Mouse (Mus musculus) adrenal gland, adult 2 months (tissue): Measurements from ENCODE around the gene Tbce. TPM values are rescaled to one million over a fixed set of nuclear protein-coding genes. Genes with fewer than 3 reads are reported as not detected.
"Not testable (repeated sequence)": the region's sequence is repeated elsewhere in the genome, so short reads cannot be mapped to it uniquely, and the experiment has no call there.

ENCODE experiments used
- DNase-seq: peaks from one replicate; pipeline ENCODE4 v3.0.0; 2021
- long read RNA-seq: library from polyadenylated mRNA; stranded (forward); transcript quantifications from one replicate; pipeline ENCODE4 v2.0.0, GENCODE M21; 2021
- polyA plus RNA-seq: library from polyadenylated mRNA; depleted of rRNA; stranded (reverse); fragments of >200 nt; gene quantifications from 2 replicates; pipeline ENCODE4 v1.2.3, GENCODE M21; 2012; rRNA removed
- total RNA-seq, 2 experiments: library from RNA; stranded (reverse); gene quantifications; 2 replicates each; pipeline ENCODE4 v1.2.3; 2021

The Tbce gene
- total RNA-seq (10 to 100 TPM; 35.2 to 45.3 TPM), polyA plus RNA-seq (5.4 and 8.4 TPM in 2 replicates)
- long read RNA-seq, partial matches to known transcripts = 0 of 11 reads
- long read RNA-seq, other reads (novel, unspliced or antisense) = 2 of 11 reads

DNA sequence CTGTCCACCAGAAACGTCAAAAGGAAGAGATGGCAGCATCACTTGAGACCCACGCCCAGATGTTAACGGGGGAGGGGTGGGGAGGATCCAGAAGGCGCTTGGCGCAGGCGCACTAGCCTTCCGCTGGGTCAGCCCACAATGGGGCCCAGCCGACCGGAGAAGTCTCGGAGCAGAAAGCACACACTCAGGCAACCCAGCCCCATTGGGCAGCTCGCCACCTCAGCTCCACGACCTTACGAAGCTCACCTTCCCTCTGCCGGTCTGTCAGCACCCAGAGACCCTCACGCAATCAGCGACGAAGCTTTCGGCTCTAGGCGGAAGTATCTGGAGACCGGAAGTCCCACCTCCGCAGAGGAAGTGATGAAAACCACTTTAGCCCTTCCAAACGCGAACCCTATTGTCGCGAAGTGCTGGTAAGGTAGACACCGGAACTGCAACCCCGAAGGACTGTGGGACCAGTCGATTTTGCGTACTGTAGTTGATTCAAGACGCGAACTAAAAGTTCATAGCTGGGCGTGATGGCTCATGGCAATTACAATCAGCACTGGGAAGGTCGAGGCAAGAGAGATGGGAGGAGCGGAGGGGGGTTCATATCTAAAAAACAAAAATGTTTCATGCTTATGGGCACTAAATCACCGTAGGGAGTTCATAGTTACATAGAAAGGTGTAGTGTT, at the start of gene Tbce:
Gene Tbce, minus strand, starts transcription at position 347 of the 674 bp plus-strand sequence.
- peak; percentile 93 for DNase-seq

DNA sequence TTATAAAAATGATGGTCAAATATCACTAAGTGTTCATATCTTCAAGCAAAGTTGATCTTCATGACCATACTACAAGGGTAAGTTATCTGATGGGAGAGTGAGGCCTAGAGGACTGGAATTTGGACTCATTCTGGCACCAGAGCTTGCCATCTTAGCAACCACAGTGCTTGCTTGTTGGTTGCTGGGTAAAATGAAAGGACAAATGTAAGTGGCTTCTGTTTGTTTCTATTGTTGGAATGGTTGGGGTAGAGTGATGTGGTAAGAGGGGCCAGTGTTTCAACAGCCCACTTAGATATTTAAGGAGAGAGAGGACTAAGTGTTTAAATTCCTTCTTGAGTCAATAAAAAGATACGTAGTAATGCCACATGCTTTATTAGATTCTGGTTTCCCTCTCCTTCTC, 49.2 kb upstream of the Tbce start:
- no peak for DNase-seq

DNA sequence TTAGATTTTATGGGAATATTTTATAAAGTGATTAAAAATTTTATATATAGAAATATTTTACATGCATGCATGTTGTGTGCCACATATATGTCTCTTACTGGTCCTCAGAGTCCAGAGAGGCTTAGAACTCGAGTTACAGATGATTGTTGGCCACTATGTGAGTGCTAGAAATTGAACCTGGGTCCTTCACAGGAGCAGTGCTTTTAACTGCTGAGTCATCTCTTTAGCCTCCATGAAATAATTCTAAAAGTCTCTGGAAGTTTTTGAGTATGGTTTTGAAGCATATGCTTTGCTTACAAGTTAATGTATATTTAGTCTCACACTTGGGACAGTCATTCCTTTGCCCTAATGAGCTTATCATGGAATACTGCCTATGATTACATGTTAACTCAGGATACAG, 35.9 kb upstream of the Tbce start:
- no peak for DNase-seq

DNA sequence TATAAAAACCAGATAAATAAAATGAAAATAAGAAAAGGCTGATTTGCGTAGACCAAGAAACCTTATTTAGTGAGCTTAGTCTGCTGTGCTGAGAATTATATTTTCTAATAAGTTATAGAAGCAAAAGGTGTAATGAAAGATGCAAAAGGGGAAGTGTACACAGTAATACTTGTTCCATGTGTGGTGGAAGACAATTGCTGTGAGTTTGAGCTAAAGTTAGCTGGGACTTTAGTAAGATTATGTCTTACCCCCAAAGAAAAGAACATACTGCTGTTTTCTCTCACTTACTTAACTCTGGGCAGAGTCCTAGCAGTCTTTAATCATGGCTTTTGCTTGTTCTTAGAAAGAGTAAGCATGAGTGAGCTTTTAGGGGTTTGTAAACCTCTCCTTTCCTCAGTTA, 34.9 kb upstream of the Tbce start:
- no peak for DNase-seq

DNA sequence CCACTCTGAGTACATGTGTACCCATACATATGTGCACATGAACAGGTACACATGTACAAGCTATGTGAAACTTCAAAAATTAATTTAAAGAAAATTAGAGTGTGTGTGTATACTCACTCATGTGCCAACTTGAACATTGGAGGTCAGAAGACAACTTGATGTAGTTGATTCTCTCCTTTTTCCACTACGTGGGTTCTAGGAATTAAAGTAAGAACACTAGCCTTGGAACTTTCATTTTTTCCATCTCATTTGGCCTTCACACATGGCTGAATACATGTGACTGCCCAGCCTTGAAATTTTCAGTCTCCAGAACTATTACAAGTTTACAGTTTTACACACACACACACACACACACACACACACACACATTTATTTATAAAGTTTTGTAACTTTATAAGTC, 29.9 kb upstream of the Tbce start:
- no peak for DNase-seq

DNA sequence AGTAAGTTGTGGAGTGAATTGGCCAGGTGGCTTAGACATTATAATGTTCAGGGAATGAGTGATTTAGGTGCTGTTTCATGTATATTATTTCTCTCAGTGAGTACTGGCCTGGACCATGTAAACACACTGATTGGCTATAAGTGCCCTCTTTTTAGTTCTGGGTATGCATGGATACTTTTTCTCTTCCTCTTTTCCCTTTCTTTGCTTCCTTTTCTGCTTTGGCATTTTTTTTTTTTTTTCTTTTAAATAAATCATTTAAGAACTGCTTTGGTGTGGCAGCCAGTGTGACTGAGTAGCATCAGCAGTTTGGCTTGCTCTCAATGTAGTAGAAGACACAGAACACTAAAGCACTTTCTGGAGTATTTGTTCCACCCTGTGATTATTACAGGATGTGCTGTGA, 28.6 kb upstream of the Tbce start:
- no peak for DNase-seq

DNA sequence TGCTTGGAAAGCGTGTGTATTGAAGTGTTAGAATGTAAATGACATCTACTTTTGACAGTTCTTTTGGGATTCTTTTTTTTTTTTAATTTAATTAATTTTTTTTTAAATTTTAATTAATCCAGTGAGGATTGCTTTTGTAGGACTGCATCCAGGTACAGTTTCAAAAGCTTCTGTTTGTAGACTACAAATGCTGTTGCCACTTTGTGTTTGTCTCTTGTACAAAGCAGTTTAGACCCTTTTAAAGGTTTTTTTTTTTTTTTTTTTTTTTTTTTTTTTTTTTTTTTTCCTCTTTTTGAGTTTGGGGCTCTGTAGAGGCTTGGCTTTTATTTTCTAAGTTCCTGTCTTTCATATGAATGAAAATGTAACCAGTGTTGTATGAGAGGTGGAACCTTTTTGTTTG, 26.3 kb upstream of the Tbce start:
- DNase-seq = no peak

DNA sequence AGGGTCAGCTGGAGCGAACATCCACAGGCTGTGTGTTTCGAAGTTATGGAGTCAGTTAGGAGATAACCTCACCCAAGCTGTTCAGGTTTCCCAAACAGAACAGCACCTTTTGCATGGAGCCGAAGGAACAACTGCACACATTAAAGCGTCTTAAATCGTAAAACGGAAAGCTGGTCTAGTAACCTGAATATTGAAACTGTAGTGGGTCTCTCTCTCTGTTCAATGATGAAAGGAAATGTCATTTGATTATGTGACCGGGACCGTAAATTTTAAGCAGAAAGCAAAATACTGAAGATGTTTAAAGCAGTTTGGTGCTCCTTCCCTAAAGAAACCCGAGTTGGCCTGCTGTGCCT, 25.6 kb upstream of the Tbce start:
- peak; percentile 9 for DNase-seq

DNA sequence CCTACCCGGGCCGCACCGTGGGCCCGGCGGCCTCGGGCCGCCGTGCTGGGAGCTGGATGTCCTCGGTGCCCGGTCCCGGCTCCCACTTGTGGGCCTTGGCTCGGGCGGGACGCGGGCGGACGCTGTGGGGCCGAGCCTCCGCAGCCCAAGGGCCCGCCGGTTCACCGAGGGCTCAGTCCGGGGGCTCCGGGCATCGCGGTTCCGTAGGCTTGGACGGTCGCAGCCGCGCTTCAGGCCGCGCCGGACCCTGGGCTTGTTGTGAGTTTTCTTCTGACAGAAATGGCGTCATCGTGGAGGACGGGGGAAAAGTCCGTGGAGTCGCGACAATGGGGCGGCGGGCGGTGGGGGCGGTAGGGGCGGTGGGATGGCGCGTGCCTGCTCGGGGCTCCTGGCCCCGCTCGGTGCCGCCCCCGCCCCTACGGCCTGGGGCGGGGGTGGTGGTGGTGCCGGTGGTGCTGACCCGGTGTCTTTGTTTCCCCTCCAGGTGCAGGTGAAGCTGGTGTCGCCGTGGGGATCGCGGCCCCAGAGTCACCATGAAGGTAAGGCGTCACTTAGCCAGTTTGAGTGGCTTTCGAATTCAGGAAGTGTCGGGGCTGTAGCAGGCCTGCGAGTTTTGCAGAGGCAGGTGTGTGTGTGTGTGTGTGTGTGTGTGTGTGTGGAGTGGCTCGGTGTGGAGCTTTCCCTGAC, 25.0 kb upstream of the Tbce start:
- peak; percentile 60 for DNase-seq

DNA sequence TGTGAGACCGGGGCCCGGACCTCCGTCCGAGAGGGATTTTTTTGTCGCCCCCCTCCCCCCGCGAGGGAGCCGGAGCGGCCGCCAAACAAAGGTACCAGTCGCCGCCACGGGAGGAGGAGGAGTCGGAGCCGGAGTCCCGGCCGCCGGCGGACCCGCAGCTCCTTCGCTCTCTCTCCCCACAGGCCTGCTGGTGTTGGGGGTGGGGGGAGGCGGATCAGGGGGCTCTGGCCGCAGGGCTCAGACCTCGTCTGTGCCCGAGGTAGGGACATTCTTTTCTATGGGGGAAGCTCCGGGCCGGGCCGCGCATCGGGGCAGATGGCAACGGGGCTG, 24.5 kb upstream of the Tbce start:
- DNase-seq = no peak

DNA sequence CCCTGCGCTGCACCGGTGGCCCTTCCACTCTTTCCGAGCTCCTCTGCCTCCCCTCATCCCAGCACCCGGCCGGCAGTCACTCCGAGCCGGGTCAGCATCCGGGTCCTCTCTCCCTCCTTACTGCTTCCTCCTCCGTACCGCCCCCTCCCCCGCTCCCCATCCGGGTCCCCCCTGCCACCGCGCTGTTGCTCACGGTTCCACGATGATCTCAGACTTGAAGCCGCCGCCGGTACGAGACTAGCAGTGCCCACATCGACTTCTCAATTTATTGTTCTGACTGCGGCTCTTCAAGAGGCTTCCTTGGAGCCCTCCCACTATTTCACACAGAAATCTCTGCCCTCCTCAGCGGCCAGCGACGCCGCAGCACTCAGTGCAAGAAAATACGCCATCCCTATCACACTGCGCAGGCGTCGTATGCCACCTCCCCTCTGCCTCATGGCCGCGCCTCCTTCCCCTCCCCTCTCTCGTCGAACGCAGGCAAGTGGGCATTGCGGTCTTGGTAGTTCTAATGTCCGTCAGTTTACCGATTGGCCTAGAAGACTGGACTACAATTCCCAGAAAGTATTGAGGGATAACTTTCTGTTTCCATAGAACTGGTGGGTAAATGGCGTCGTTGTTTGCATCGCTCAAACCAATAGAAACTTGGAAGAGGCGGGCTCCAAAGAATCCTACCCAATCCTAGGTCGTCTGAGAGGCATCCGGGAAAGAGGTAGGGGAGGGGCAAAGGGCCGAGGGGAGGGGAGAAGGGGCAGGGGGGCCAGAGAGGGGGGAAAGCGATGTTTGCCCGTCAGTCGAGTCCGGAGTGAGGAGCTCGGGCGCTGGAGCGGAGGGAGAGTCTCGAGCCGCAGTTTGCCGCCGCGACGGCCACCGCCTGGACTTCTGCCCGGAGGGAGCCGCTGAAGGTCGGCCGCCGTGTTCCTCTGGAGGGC, 23.8 kb upstream of the Tbce start, which contains the start of the genes Arid4b and Ggps1:
Gene Arid4b, plus strand, starts transcription at position 220 of the 929 bp plus-strand sequence.
Gene Ggps1, minus strand, starts transcription at position 476 of the 929 bp plus-strand sequence.
- peak; percentile 98 for DNase-seq

DNA sequence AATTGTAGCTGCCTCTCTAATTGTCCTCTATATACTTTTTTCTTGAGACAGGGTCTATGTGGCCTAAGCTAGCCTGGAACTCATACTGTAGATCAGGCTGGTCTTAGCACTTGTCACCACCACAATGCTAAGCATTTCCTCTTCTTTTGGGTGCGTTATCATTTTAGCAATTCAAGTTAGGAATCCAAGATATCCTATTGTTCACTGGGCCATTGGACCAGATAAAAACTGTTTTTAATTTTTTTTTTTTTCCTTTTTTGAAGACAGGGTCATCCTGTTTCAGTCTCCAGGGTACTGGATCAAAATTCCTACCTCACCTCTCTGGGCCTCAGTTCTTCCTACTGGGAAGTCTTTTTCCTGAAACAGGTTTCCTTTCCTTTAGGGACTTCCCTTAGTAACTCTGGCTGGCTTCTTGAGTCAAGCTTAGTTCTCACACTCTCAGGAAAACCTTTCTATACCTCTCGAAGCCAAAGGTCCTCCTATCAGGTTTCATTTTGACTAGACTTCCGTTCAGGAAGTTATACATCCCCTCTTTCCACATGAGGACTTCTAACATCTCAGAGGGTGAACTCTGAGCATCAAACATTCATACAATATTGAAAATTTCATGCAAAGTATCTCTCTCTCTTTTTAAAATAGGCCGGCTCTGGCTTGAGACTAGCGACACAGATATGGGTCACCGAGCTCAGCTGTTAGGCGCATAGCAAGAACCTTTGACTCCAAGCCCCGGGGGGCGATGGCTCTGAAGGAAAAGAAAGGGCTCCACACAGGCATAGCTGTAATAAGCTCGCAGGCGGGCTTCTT, 23.0 kb upstream of the Tbce start:
- DNase-seq = no peak

DNA sequence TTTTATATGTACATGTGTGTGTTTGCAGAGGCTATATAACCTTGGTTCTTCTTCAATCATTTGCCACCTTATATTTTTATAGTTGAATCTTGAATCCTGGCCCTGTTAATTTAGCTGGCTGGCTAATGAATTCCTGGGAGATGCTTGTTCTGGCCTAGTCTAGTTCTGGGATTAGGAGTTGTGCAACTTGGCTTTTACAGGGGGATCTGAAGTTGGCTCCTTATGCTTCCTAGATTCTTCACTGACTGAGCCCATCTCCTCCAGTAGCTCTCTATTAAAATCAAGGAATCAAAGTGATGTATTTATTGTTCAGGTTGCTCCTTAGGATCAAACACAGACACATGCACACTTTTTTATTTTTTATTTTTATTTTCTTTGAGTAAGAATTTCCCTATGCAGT, 20.1 kb upstream of the Tbce start:
- DNase-seq = no peak

DNA sequence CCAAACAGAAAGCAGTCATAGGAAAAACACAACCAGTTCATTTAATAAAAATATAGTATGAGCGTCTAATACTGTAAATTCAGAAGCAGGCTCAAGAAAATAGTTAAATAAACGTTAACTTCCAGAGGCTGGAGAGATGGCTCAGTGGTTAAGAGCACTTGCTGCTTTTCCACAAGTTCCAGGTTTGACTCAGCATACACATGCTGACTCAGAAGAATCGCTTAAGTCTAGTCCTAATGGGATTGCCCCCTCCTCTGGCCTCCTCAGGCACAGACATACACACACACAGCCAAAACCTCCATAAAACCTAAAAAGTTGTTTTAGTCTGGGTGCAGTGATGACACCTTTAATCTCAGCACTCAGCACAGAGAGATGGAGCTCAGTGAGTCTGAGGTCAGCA, 17.4 kb upstream of the Tbce start:
- DNase-seq = no peak

DNA sequence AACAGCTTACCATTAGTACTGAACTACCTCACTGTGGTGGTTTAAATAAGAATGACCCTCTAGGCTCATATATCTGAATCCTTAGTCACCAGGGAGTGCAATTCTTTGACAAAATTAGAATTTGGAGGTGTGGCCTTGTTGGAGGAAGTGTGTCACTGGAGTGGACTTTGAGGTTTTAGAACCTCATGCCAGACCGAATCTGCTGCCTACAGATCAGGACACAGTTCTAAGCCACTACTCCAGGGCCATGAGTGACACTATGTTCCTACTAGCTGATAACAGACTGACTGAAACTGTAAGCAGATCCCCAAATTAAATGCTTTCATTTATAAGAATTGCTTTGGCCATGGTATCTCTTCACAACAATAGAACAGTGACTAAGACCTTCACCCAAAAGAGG, 10.4 kb upstream of the Tbce start:
- no peak for DNase-seq

DNA sequence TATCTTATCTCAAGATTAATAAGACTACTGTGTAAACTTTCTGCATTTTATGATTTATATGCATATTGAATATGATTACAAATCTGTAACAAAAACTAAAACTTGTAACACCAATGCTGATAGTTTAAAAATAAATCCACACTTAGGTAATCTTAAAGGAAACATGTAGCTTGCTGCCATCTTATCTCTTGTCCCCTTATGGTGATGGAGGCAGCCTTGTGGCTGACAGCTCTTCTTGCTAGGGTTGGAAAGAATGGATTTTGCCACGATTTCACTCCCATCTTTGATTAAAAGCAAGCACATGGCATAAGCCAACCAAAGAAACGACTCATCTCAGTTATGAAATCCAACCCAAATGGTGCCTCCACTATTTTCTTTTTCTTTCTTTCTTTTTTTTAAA, 5.1 kb upstream of the Tbce start:
- no peak for DNase-seq

DNA sequence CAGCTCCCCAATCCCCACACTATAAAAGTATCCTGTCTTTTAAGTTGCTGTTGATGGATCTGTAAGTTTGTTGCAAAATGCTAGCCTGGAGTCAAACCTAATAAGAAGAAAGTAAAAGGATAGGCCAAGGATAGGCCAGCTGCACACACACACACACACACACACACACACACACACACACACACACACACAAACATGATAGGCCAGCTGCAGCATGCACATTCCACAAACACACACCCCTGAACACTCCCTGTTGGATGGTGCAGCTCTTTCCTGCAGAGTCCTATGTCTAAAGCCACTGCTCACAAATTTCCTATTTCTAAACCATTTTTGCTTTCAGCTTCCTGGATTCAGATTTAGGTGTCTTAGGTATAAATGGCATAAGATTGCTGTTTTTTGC, 4.4 kb upstream of the Tbce start:
- DNase-seq = no peak

DNA sequence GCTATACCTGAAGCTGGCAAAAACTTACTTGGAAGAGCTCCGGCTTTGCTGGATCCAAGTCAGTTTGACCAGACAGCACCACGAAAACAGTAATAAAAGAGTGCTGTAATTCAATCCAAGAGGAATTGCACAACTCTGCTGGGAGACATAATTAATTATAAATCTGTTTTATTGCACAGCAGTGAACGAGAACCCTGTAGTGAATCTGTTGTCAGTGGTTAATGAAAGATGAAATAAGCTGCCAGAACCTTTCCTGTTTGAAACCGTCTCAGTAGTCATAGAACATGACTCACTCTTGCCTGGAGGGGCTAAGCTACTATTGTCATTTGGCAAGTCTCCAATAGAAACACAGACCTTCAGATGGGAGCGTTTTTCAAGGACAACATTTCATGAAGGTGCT, 748 bp upstream of the Tbce start:
- peak; percentile 38 for DNase-seq

DNA sequence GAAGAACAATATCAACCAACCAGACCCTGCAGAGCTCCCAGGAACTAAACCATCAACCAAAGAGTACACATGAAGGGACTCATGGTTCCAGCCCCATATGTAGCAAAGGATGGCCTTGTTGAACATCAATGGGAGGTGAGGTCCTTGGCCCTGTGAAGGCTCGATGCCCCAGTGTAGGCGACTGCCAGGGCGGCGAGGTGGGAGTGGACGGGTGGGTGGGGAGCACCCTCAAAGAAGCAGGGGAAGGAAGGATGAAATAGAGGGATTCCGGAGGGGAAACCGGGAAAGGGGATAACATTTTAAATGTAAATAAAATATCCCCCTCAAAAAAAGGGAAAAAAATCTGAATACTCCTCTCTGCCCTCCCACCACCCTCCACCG, 537 bp downstream of the Tbce start:
- no peak for DNase-seq

DNA sequence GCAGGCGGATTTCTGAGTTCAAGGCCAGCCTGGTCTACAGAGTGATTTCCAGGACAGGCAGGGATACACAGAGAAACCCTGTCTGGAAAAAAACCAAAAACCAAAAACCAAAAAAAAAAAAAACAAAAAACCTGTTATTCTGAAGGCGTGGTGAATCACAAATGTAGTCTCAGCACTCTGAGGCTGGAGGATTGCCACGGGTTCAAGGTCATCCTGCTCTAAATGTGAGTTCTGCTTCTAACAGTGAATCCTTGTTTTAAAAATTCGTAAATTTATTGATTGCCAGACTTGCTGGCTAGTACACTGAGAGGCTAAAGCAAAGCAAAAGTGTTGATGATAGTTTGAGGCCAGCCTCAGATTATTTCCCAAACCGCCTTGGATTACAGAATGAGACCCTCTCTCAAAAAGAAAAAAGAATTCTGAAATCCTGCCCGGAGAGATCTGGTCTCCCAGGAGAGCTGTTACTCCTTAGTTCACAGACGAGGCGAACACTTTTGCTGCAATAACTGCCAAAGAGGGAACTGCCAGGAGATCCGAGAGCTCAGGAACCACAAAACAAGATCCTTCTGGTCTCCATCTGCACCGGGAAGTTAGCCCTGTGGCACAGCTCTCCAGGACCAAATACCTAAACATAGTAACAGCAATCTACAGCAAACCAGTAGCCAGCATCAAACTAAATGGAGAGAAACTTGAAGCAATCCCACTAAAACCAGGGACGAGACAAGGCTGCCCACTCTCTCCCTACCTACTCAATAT, 3.4 kb downstream of the Tbce start:
- DNase-seq = peak; percentile 62

DNA sequence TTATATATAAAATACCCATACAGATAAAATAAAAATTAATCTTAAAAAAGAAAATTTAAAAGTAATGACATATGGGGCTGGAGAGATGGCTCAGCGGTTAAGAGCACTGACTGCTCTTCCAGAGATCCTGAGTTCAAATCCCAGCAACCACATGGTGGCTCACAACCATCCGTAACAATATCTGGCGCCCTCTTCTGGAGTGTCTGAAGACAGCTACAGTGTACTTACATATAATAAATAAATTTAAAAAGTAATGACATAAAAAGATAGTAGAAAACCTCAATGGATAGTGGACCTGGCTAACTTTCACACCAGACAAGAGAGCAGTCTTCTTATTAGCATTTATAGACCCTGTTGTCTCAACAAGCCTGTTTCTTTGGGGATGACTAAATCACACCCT, 4.1 kb downstream of the Tbce start:
- not testable (repeated sequence) for DNase-seq

DNA sequence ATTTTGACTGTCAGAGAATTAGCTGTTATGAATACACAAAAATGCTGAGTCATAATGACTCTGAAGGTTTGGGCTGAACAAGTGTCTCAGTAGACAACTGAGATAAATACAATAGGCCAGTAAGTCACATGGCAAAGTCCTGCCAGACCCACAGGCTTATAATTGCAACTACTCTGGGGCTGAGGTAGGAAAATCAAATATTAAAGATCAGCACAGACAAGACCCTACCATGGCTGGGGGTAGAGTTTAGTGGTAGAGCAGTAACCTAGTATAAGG, 5.4 kb downstream of the Tbce start:
- DNase-seq = peak; percentile 30
